Mouse (Mus musculus) liver, adult 2 months (tissue): ENCODE results near the gene Col8a2. TPM values are rescaled to one million over a fixed set of nuclear protein-coding genes. Genes with fewer than 3 reads are reported as not detected.

Source experiments
- DNase-seq: peaks from one replicate; pipeline ENCODE4 v3.0.0-alpha.2; 2011; ENCODE audit warnings: low read depth, low spot score; ENCODE audit errors: extremely low read depth
- H3K27ac ChIP-seq: fragments of 200-500 bp; replicated peaks from 2 replicates; pipeline ENCODE4 v1.5.1; 2012; ENCODE audit warnings: low read depth, mild to moderate bottlenecking, control low read depth, inconsistent platforms, low read length; ENCODE audit not compliant: insufficient read depth
- H3K27me3 ChIP-seq: fragments of 200-500 bp; 2 replicates; pipeline ENCODE4 v1.6.1; 2012; ENCODE audit warnings: mild to moderate bottlenecking, moderate library complexity, low read length, inconsistent platforms; ENCODE audit not compliant: control insufficient read depth, insufficient read depth
- H3K36me3 ChIP-seq: fragments of 200-500 bp; 2 replicates; pipeline ENCODE4 v1.6.1; 2012; ENCODE audit warnings: low read length, inconsistent platforms; ENCODE audit not compliant: control insufficient read depth, insufficient read depth
- H3K4me1 ChIP-seq: fragments of 200-500 bp; 2 replicates; pipeline ENCODE4 v1.6.1; 2011; ENCODE audit warnings: low read length; ENCODE audit not compliant: control insufficient read depth, insufficient read depth
- H3K4me3 ChIP-seq: fragments of 200-500 bp; 2 replicates; pipeline ENCODE4 v1.5.1; 2011; ENCODE audit warnings: low read depth, mild to moderate bottlenecking, control low read depth, low read length, moderate library complexity; ENCODE audit not compliant: insufficient read depth
- H3K79me2 ChIP-seq: fragments of 200-500 bp; 2 replicates; pipeline ENCODE4 v1.6.1; 2012; ENCODE audit warnings: inconsistent platforms, mild to moderate bottlenecking, low read length, moderate library complexity; ENCODE audit not compliant: control insufficient read depth, insufficient read depth
- H3K9ac ChIP-seq: fragments of 200-500 bp; 2 replicates; pipeline ENCODE4 v1.6.1; 2012; ENCODE audit warnings: low read depth, mild to moderate bottlenecking, control low read depth, inconsistent platforms, low read length
- CTCF ChIP-seq: fragments of 200-500 bp; IDR thresholded peaks from 2 replicates; pipeline ENCODE4 v1.5.1; 2011; ENCODE audit warnings: low read depth, low read length, control low read depth
- POLR2A ChIP-seq: fragments of 200-500 bp; IDR thresholded peaks from 2 replicates; pipeline ENCODE4 v1.6.1; 2011; ENCODE audit warnings: low read length, control low read depth; ENCODE audit not compliant: insufficient read depth; ENCODE audit errors: extremely low read depth
- WGBS: fragments of 180-500 bp; shearing (Covaris S2); methylation state at CpG from one replicate; pipeline ENCODE4 v1.1.7; 2018; 5-methylcytosine and 5-hydroxymethylcytosine counted together
- polyA plus RNA-seq: library from polyadenylated mRNA; depleted of rRNA; stranded (reverse); fragments of >200 nt; gene quantifications from 2 replicates; pipeline ENCODE4 v1.2.3, GENCODE M21; 2012
- total RNA-seq: library from RNA; depleted of rRNA; stranded (reverse); fragments of >200 nt; gene quantifications from 2 replicates; pipeline ENCODE4 v1.2.3, GENCODE M21; 2014

The Col8a2 gene
- total and polyA plus RNA-seq, 2 experiments = 0.09 to 0.17 TPM

- Histone ChIP-seq H3K79me2 (peaks cover 36% of the 10 kb centered on the region), H3K27me3 (no peaks in the 10 kb centered on the region), H3K36me3 (no peaks in the 10 kb centered on the region), H3K4me1 (peaks cover 20% of the 10 kb centered on the region), H3K9ac (peak overlapping the region; percentile 79), H3K4me3 (peak overlapping the region; percentile 84), H3K27ac (peak overlapping the region; percentile 94)
- peak; percentile 96 for DNase-seq
- TF ChIP-seq CTCF (no peak), POLR2A (no peak)
- WGBS = 5% methylated on average over 26 of the region's 26 CpGs
Observed at GRCm38 (mm10) chr4:126256967-126257881, 29.4 kb upstream of the Col8a2 start.

GRCm38 (mm10) chr4:126259063-126259462 lies 27.5 kb upstream of the Col8a2 start:
- WGBS = 29% methylated on average over 3 of the region's 3 CpGs
- Histone ChIP-seq H3K9ac (no peak overlapping the region), H3K36me3 (no peaks in the 10 kb centered on the region), H3K4me1 (peaks cover 22% of the 10 kb centered on the region), H3K27me3 (no peaks in the 10 kb centered on the region), H3K27ac (peak overlapping the region; percentile 59), H3K79me2 (peaks cover 33% of the 10 kb centered on the region), H3K4me3 (no peak overlapping the region)
- no peak for DNase-seq
- TF ChIP-seq POLR2A = no peak
- no peak for TF ChIP-seq CTCF

- no peaks in the 10 kb centered on the region for H3K27me3 ChIP-seq
- no peak overlapping the region for H3K4me3 ChIP-seq
- 15% methylated on average over 15 of the region's 15 CpGs for WGBS
- H3K9ac ChIP-seq = no peak overlapping the region
- peaks cover 30% of the 10 kb centered on the region for H3K79me2 ChIP-seq
- H3K4me1 ChIP-seq = peaks cover 19% of the 10 kb centered on the region
- DNase-seq = peak; percentile 50
- TF ChIP-seq CTCF (no peak), POLR2A (no peak)
- no peaks in the 10 kb centered on the region for H3K36me3 ChIP-seq
- H3K27ac ChIP-seq = peak overlapping the region; percentile 59
Observed at GRCm38 (mm10) chr4:126259523-126260160, 27.0 kb upstream of the Col8a2 start.

- Histone ChIP-seq H3K4me1 (peaks cover 17% of the 10 kb centered on the region), H3K27ac (peak overlapping the region; percentile 62), H3K36me3 (no peaks in the 10 kb centered on the region), H3K4me3 (no peak overlapping the region), H3K79me2 (peaks cover 20% of the 10 kb centered on the region), H3K27me3 (no peaks in the 10 kb centered on the region), H3K9ac (peak overlapping the region; percentile 3; the same call in 1 of the 2 replicates)
- WGBS = 18% methylated on average over 10 of the region's 10 CpGs
- TF ChIP-seq POLR2A = no peak
- TF ChIP-seq CTCF = no peak
- no peak for DNase-seq
Observed at GRCm38 (mm10) chr4:126260520-126261201, 25.9 kb upstream of the Col8a2 start.

GRCm38 (mm10) chr4:126261266-126261665 lies 25.3 kb upstream of the Col8a2 start:
- Histone ChIP-seq H3K4me3 (no peak overlapping the region), H3K9ac (peak overlapping the region; percentile 3; the same call in 1 of the 2 replicates), H3K4me1 (peaks cover 17% of the 10 kb centered on the region), H3K79me2 (peaks cover 16% of the 10 kb centered on the region; the same call in 1 of the 2 replicates), H3K36me3 (no peaks in the 10 kb centered on the region), H3K27me3 (no peaks in the 10 kb centered on the region), H3K27ac (peak overlapping the region; percentile 62)
- 72% methylated on average over 6 of the region's 6 CpGs for WGBS
- no peak for DNase-seq
- TF ChIP-seq CTCF (no peak), POLR2A (no peak)
